Mouse (Mus musculus): ENCODE data around the gene Cacna2d1. TPM values are rescaled to one million over a fixed set of nuclear protein-coding genes. Genes with fewer than 3 reads are reported as not detected.

Cacna2d1 gene
- 0.91 TPM for polyA plus RNA-seq (2017; shearing (Covaris generic))

GRCm38 (mm10) chr5:15934376-15935233 is at the start of gene Cacna2d1:
Gene Cacna2d1 (plus strand): TSS chr5:15934691.

Other genes with a start within 250 kb of the Cacna2d1 start
- not detected for gene Speer4c, start 220.4 kb upstream of the Cacna2d1 start, polyA plus RNA-seq (2017; shearing (Covaris generic))

All from effector memory CD4-positive, alpha-beta T cell, adult 7 months (primary cell).